Mouse (Mus musculus): ENCODE results near the gene Tut4.

- no peak for TF ChIP-seq CTCF (IDR thresholded peaks at IDR 0.05; ENCODE audit: insufficient read depth, low read length)
- TF ChIP-seq POLR2A (IDR thresholded peaks at IDR 0.05; ENCODE audit: borderline replicate concordance, extremely low read depth, low read depth, low read length): peak; percentile 43; the same call in 1 of the 2 replicates
Observed at GRCm38 (mm10) chr4:108460156-108460923, 1.1 kb downstream of the Tut4 start.

All from lung, adult 2 months (tissue).